Comparison of ENCODE assay signal across 13 mouse cellular contexts in genomic region chr10:61848553-61848952, GRCm38 (mm10).
DNase-seq lines count a peak whose midpoint lies in the region; ATAC-seq lines count a peak whose summit lies in the region.
"Had no signal": no experiment of that assay in that cellular context is flagged by ENCODE, and none has a peak within 500 bp of the region (broad histone marks: within the 10 kb centered on the region; RNA-seq: fewer than 3 reads in every experiment).

No protein-coding gene starts in this region.

- H3K27me3 ChIP-seq in embryonic facial prominence, embryonic 13.5 days: no peaks in the 10 kb centered on the region
- H3K27me3 ChIP-seq in embryonic facial prominence, embryonic 10.5 days (replicated peaks; ENCODE audit: low read depth, poor library complexity, severe bottlenecking): no peaks in the 10 kb centered on the region
- H3K27me3 ChIP-seq in intestine, embryonic 15.5 days (replicated peaks): no peaks in the 10 kb centered on the region
- H3K27me3 ChIP-seq in stomach, embryonic 15.5 days (replicated peaks): no peaks in the 10 kb centered on the region

- 59% methylated on average over 6 of the region's 6 CpGs for WGBS in embryonic facial prominence, embryonic 13.5 days
- WGBS in embryonic facial prominence, embryonic 10.5 days: 88% methylated on average over 6 of the region's 6 CpGs
- WGBS in intestine, embryonic 15.5 days: 53% methylated on average over 6 of the region's 6 CpGs
- WGBS in stomach, embryonic 15.5 days: 40% methylated on average over 6 of the region's 6 CpGs

- H3K4me1 ChIP-seq in embryonic facial prominence, embryonic 13.5 days: no peaks in the 10 kb centered on the region; the same call in 1 of the 2 replicates
- H3K4me1 ChIP-seq in embryonic facial prominence, embryonic 10.5 days: 0 out of 2 replicates have a peak, but pooled peaks cover 3% of the 10 kb centered on the region
- H3K4me1 ChIP-seq in intestine, embryonic 15.5 days (replicated peaks): peaks cover 12% of the 10 kb centered on the region; the same call in 1 of the 2 replicates
- 0 out of 2 replicates have a peak, but pooled peaks cover 13% of the 10 kb centered on the region for H3K4me1 ChIP-seq in stomach, embryonic 15.5 days

- DNase-seq in embryonic facial prominence, embryonic 10.5 days (ENCODE audit: low spot score): no peak
- DNase-seq in layer of hippocampus, adult 11-12 months (ENCODE audit: low spot score): peak; percentile 16
- no peak for DNase-seq in layer of hippocampus, adult 9-11 months
- DNase-seq in cerebellum, postnatal 4 days (ENCODE audit: low spot score in 2 of 2): no peak
- DNase-seq in thymus, postnatal 36 days: no peak
- DNase-seq: right cerebral cortex, adult 18-20 months; thymus, adult 18-20 months had no signal

- no peak overlapping the region for H3K4me3 ChIP-seq in embryonic facial prominence, embryonic 13.5 days
- no peak overlapping the region for H3K4me3 ChIP-seq in embryonic facial prominence, embryonic 10.5 days
- no peak overlapping the region for H3K4me3 ChIP-seq in intestine, embryonic 15.5 days (replicated peaks)
- H3K4me3 ChIP-seq in stomach, embryonic 15.5 days (replicated peaks): no peak overlapping the region

- peak overlapping the region; percentile 9; the same call in 1 of the 2 replicates for H3K27ac ChIP-seq in embryonic facial prominence, embryonic 13.5 days
- no peak overlapping the region for H3K27ac ChIP-seq in embryonic facial prominence, embryonic 10.5 days (replicated peaks)
- peak overlapping the region; percentile 58 for H3K27ac ChIP-seq in intestine, embryonic 15.5 days
- peak overlapping the region; percentile 68 for H3K27ac ChIP-seq in stomach, embryonic 15.5 days

- no peaks in the 10 kb centered on the region for H3K9me3 ChIP-seq in embryonic facial prominence, embryonic 13.5 days
- no peaks in the 10 kb centered on the region for H3K9me3 ChIP-seq in embryonic facial prominence, embryonic 10.5 days
- H3K9me3 ChIP-seq in intestine, embryonic 15.5 days: no peaks in the 10 kb centered on the region
- no peaks in the 10 kb centered on the region for H3K9me3 ChIP-seq in stomach, embryonic 15.5 days
- H3K9me3 ChIP-seq: G1E had no signal

- H3K9ac ChIP-seq in embryonic facial prominence, embryonic 13.5 days: no peak overlapping the region
- H3K9ac ChIP-seq in intestine, embryonic 15.5 days: no peak overlapping the region
- no peak overlapping the region for H3K9ac ChIP-seq in stomach, embryonic 15.5 days

- H3K4me2 ChIP-seq in embryonic facial prominence, embryonic 13.5 days: no peak overlapping the region
- no peak overlapping the region for H3K4me2 ChIP-seq in intestine, embryonic 15.5 days (replicated peaks)
- no peak overlapping the region for H3K4me2 ChIP-seq in stomach, embryonic 15.5 days
- H3K4me2 ChIP-seq: liver, embryonic 11.5 days had no signal

- ATAC-seq in embryonic facial prominence, embryonic 13.5 days (ENCODE audit: insufficient number of reproducible peaks, insufficient read depth, low FRiP score, low TSS enrichment, low read depth): no peak
- ATAC-seq in intestine, embryonic 15.5 days: peak; percentile 62
- no peak for ATAC-seq in stomach, embryonic 15.5 days (ENCODE audit: insufficient read depth, low FRiP score, low read depth)
- ATAC-seq: forebrain, embryonic 14.5 days had no signal

- no peaks in the 10 kb centered on the region for H3K36me3 ChIP-seq in embryonic facial prominence, embryonic 13.5 days
- H3K36me3 ChIP-seq in embryonic facial prominence, embryonic 10.5 days (replicated peaks): 0 out of 2 replicates have a peak, but pooled peaks cover 10% of the 10 kb centered on the region
- no peaks in the 10 kb centered on the region for H3K36me3 ChIP-seq in intestine, embryonic 15.5 days
- no peaks in the 10 kb centered on the region for H3K36me3 ChIP-seq in stomach, embryonic 15.5 days
- H3K36me3 ChIP-seq: G1E had no signal
